Mouse (Mus musculus) layer of hippocampus, adult 9-11 months (tissue): ENCODE measurements around the gene Hoxb1.

Experiments
- DNase-seq: peaks from one replicate; pipeline ENCODE4 v3.0.0; 2022

Hoxb1 gene

GRCm38 (mm10) chr11:96365441-96366091 is at the start of gene Hoxb1:
Gene Hoxb1, plus strand, starts transcription at chr11:96365752.
- no peak for DNase-seq

GRCm38 (mm10) chr11:96316696-96317607 is 48.6 kb upstream of the Hoxb1 start:
- no peak for DNase-seq

GRCm38 (mm10) chr11:96317608-96318367 is 47.8 kb upstream of the Hoxb1 start, which contains the start of gene Hoxb4:
Gene Hoxb4, plus strand, starts transcription at chr11:96318267.
- no peak for DNase-seq

- DNase-seq = peak; percentile 10
Observed at GRCm38 (mm10) chr11:96318368-96319070, 47.0 kb upstream of the Hoxb1 start.

GRCm38 (mm10) chr11:96319071-96319902 is 46.3 kb upstream of the Hoxb1 start:
- no peak for DNase-seq

- DNase-seq = no peak
Observed at GRCm38 (mm10) chr11:96319910-96320309, 45.6 kb upstream of the Hoxb1 start.

- no peak for DNase-seq
Observed at GRCm38 (mm10) chr11:96320688-96321087, 44.9 kb upstream of the Hoxb1 start.

- no peak for DNase-seq
Observed at GRCm38 (mm10) chr11:96321846-96322245, 43.7 kb upstream of the Hoxb1 start.

GRCm38 (mm10) chr11:96322738-96323137 is 42.8 kb upstream of the Hoxb1 start:
- no peak for DNase-seq

GRCm38 (mm10) chr11:96323154-96323553 is 42.4 kb upstream of the Hoxb1 start, which contains the start of gene Hoxb3:
Gene Hoxb3, plus strand, starts transcription at chr11:96323326.
- DNase-seq = no peak

- no peak for DNase-seq
Observed at GRCm38 (mm10) chr11:96324125-96324524, 41.4 kb upstream of the Hoxb1 start.

GRCm38 (mm10) chr11:96324965-96325364 is 40.6 kb upstream of the Hoxb1 start:
- no peak for DNase-seq

- no peak for DNase-seq
Observed at GRCm38 (mm10) chr11:96325747-96326212, 39.8 kb upstream of the Hoxb1 start.

GRCm38 (mm10) chr11:96326705-96327104 is 38.8 kb upstream of the Hoxb1 start:
- DNase-seq = no peak

- no peak for DNase-seq
Observed at GRCm38 (mm10) chr11:96327122-96327521, 38.4 kb upstream of the Hoxb1 start.

- DNase-seq = no peak
Observed at GRCm38 (mm10) chr11:96327750-96328149, 37.8 kb upstream of the Hoxb1 start.

GRCm38 (mm10) chr11:96328605-96329004 is 36.9 kb upstream of the Hoxb1 start:
- DNase-seq = no peak

GRCm38 (mm10) chr11:96332105-96332504 is 33.4 kb upstream of the Hoxb1 start:
- no peak for DNase-seq

- DNase-seq = no peak
Observed at GRCm38 (mm10) chr11:96332618-96333032, 32.9 kb upstream of the Hoxb1 start.

- no peak for DNase-seq
Observed at GRCm38 (mm10) chr11:96333241-96334001, 32.1 kb upstream of the Hoxb1 start.

GRCm38 (mm10) chr11:96334002-96334364 is 31.6 kb upstream of the Hoxb1 start:
- no peak for DNase-seq
